In genomic region chr2:27690714-27691113, GRCm38 (mm10) we compare ENCODE assay signal across 8 mouse cellular contexts. TPM values are rescaled to one million over a fixed set of nuclear protein-coding genes. Genes with fewer than 3 reads are reported as not detected.
A peak's percentile ranks its signal among the peaks of the same experiment; 100 is the strongest.
DNase-seq lines count a peak whose midpoint lies in the region; ATAC-seq lines count a peak whose summit lies in the region.

No protein-coding gene starts in this region.

- DNase-seq in kidney, postnatal 14 days, result peak; percentile 59
- DNase-seq in lung, postnatal 4 days, result peak; percentile 59 to 76
- DNase-seq in frontal cortex, postnatal 36 days (ENCODE audit: low spot score in 2 of 2), result no peak
- DNase-seq in testis, postnatal 14 days (ENCODE audit: low spot score), result no peak
- no peak for DNase-seq in adrenal gland, adult 8-10 months

- H3K9me3 ChIP-seq in forebrain, embryonic 12.5 days, result no peaks in the 10 kb centered on the region
- no peaks in the 10 kb centered on the region for H3K9me3 ChIP-seq in forebrain, embryonic 16.5 days (ENCODE audit: control insufficient read depth, low read length)
- H3K9me3 ChIP-seq in heart, embryonic 12.5 days (replicated peaks), result no peaks in the 10 kb centered on the region

- no peak overlapping the region for H3K9ac ChIP-seq in forebrain, embryonic 12.5 days
- no peak overlapping the region for H3K9ac ChIP-seq in forebrain, embryonic 16.5 days (replicated peaks; ENCODE audit: low read depth, low read length)
- H3K9ac ChIP-seq in heart, embryonic 12.5 days, result peak overlapping the region; percentile 13; the same call in 1 of the 2 replicates

- H3K4me1 ChIP-seq in forebrain, embryonic 12.5 days, result peaks cover 32% of the 10 kb centered on the region
- H3K4me1 ChIP-seq in forebrain, embryonic 16.5 days (replicated peaks; ENCODE audit: control insufficient read depth, insufficient read depth, low read length), result no peaks in the 10 kb centered on the region
- H3K4me1 ChIP-seq in heart, embryonic 12.5 days (replicated peaks), result peaks cover 94% of the 10 kb centered on the region

- H3K27me3 ChIP-seq in forebrain, embryonic 12.5 days, result no peaks in the 10 kb centered on the region; the same call in 1 of the 2 replicates
- H3K27me3 ChIP-seq in forebrain, embryonic 16.5 days (replicated peaks; ENCODE audit: control insufficient read depth, insufficient read depth, low read length), result no peaks in the 10 kb centered on the region
- H3K27me3 ChIP-seq in heart, embryonic 12.5 days (replicated peaks), result no peaks in the 10 kb centered on the region; the same call in 1 of the 2 replicates

- H3K36me3 ChIP-seq in forebrain, embryonic 12.5 days (replicated peaks), result no peaks in the 10 kb centered on the region
- H3K36me3 ChIP-seq in forebrain, embryonic 16.5 days (ENCODE audit: control insufficient read depth, insufficient read depth), result no peaks in the 10 kb centered on the region
- no peaks in the 10 kb centered on the region for H3K36me3 ChIP-seq in heart, embryonic 12.5 days

- no peak for ATAC-seq in forebrain, embryonic 12.5 days (ENCODE audit: low FRiP score)
- no peak for ATAC-seq in forebrain, embryonic 16.5 days
- no peak for ATAC-seq in heart, embryonic 12.5 days (ENCODE audit: insufficient number of reproducible peaks, low FRiP score)

- 0 out of 2 replicates have a peak overlapping the region, but pooled peaks have one; percentile 32 for H3K27ac ChIP-seq in forebrain, embryonic 12.5 days
- no peak overlapping the region for H3K27ac ChIP-seq in forebrain, embryonic 16.5 days (ENCODE audit: low read length)
- H3K27ac ChIP-seq in heart, embryonic 12.5 days (ENCODE audit: poor library complexity, severe bottlenecking), result peak overlapping the region; percentile 58

- WGBS in forebrain, embryonic 12.5 days, result 17% methylated on average over 5 of the region's 5 CpGs
- 15% methylated on average over 5 of the region's 5 CpGs for WGBS in forebrain, embryonic 16.5 days
- WGBS in heart, embryonic 12.5 days, result 54% methylated on average over 5 of the region's 5 CpGs

- H3K4me3 ChIP-seq in forebrain, embryonic 12.5 days (replicated peaks), result no peak overlapping the region
- no peak overlapping the region for H3K4me3 ChIP-seq in forebrain, embryonic 16.5 days (replicated peaks; ENCODE audit: low read length)
- no peak overlapping the region for H3K4me3 ChIP-seq in heart, embryonic 12.5 days

- H3K4me2 ChIP-seq in forebrain, embryonic 12.5 days, result no peak overlapping the region
- H3K4me2 ChIP-seq in forebrain, embryonic 16.5 days (ENCODE audit: low read length), result no peak overlapping the region
- no peak overlapping the region for H3K4me2 ChIP-seq in heart, embryonic 12.5 days

RNA-seq across cellular contexts. Expression of gene Rxra, which starts 14.5 kb away (rescaled TPM):
- polyA plus RNA-seq in forebrain, embryonic 12.5 days (2016; fragmentation: Nextera tagmentation; extraction: Ambion mirVana), result 6.7 and 7.8 TPM in 2 replicates
- 2.4 and 3.4 TPM in 2 replicates for polyA plus RNA-seq in forebrain, embryonic 16.5 days (2015; fragmentation: Nextera tagmentation; extraction: Ambion mirVana)
- 7.8 and 8.6 TPM in 2 replicates for polyA plus RNA-seq in heart, embryonic 12.5 days (2016; fragmentation: Nextera tagmentation; extraction: Ambion mirVana)
- 10 to 100 TPM; 51.3 to 64.4 (median 56.7) TPM for total RNA-seq in adrenal gland, adult 8-10 months (2022)

Comparison
In these comparisons a context has a peak if more than half of its experiments do, and no peak if none do; other contexts are left out.
1. DNase-seq: peak in kidney, postnatal 14 days (single experiment) and lung, postnatal 4 days (2 of 2); none in frontal cortex, postnatal 36 days (0 of 2), testis, postnatal 14 days (single experiment) and adrenal gland, adult 8-10 months (single experiment).